In the genomic region with DNA sequence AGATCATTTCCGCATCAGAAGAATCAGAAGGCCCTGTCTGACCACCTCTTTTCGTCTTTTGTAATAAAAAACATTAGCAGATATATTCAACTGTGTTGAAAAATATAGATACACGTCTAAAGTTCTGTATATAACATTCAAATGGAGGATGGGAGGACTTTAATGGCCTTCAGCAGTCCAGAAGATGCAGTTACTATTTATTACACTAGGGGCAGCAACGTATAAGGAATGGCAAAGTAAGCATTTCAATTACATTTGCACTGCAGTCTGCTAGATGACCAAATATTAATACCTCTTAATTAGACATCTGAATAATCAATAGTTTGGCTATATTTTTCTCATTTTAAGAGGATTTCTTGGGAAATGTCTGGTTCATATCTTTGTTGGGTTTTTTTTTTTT, we compare ENCODE assay signal across 8 mouse cellular contexts. TPM values are rescaled to one million over a fixed set of nuclear protein-coding genes. Genes with fewer than 3 reads are reported as not detected.
DNase-seq lines count a peak whose midpoint lies in the region; ATAC-seq and TF ChIP-seq lines count a peak whose summit lies in the region.
"Had no signal": no experiment of that assay in that cellular context is flagged by ENCODE, and none has a peak within 500 bp of the region (broad histone marks: within the 10 kb centered on the region; RNA-seq: fewer than 3 reads in every experiment).

No protein-coding gene starts in this region.

- no peak overlapping the region for H3K9ac ChIP-seq in kidney, embryonic 16.5 days (replicated peaks; ENCODE audit: low read length)
- H3K9ac ChIP-seq in midbrain, postnatal 0 days (replicated peaks; ENCODE audit: low read length, poor library complexity, severe bottlenecking) = no peak overlapping the region
- H3K9ac ChIP-seq: limb, embryonic 13.5 days had no signal

- 54% methylated on average over 4 of the region's 4 CpGs for WGBS in kidney, embryonic 16.5 days
- WGBS in midbrain, postnatal 0 days = 50% methylated on average over 4 of the region's 4 CpGs

- H3K36me3 ChIP-seq in kidney, embryonic 16.5 days (ENCODE audit: insufficient read depth, low read length) = no peaks in the 10 kb centered on the region
- no peaks in the 10 kb centered on the region for H3K36me3 ChIP-seq in midbrain, postnatal 0 days (ENCODE audit: insufficient read depth, low read length)

- no peak overlapping the region for H3K4me3 ChIP-seq in kidney, embryonic 16.5 days (ENCODE audit: low read length)
- no peak overlapping the region for H3K4me3 ChIP-seq in midbrain, postnatal 0 days (ENCODE audit: low read depth, low read length)
- H3K4me3 ChIP-seq: limb, embryonic 13.5 days had no signal

- H3K27ac ChIP-seq in kidney, embryonic 16.5 days (ENCODE audit: low read length) = no peak overlapping the region
- 0 out of 2 replicates have a peak overlapping the region, but pooled peaks have one; percentile 51 for H3K27ac ChIP-seq in midbrain, postnatal 0 days (ENCODE audit: low read depth, low read length)
- H3K27ac ChIP-seq: limb, embryonic 13.5 days had no signal

- no peaks in the 10 kb centered on the region for H3K4me1 ChIP-seq in kidney, embryonic 16.5 days (ENCODE audit: insufficient read depth, low read length)
- no peaks in the 10 kb centered on the region for H3K4me1 ChIP-seq in midbrain, postnatal 0 days (ENCODE audit: insufficient read depth, low read length)
- H3K4me1 ChIP-seq: limb, embryonic 13.5 days had no signal

- TF ChIP-seq CTCF in midbrain, postnatal 0 days (IDR thresholded peaks at IDR 0.05) = peak; percentile 78

- ATAC-seq in kidney, embryonic 16.5 days (ENCODE audit: low FRiP score, low TSS enrichment) = no peak
- ATAC-seq in activated CD4-positive, CD25-positive, alpha-beta regulatory T cell, adult 4 months = peak; percentile 70
- no peak for ATAC-seq in midbrain, postnatal 0 days (ENCODE audit: low FRiP score)

- no peaks in the 10 kb centered on the region for H3K27me3 ChIP-seq in kidney, embryonic 16.5 days (ENCODE audit: insufficient read depth, low read length)
- H3K27me3 ChIP-seq in midbrain, postnatal 0 days (ENCODE audit: insufficient read depth, low read length) = no peaks in the 10 kb centered on the region
- H3K27me3 ChIP-seq: limb, embryonic 13.5 days had no signal

- no peak overlapping the region for H3K4me2 ChIP-seq in kidney, embryonic 16.5 days (replicated peaks; ENCODE audit: low read depth, low read length)
- H3K4me2 ChIP-seq in midbrain, postnatal 0 days (ENCODE audit: low read depth, low read length, poor library complexity, severe bottlenecking) = no peak overlapping the region
- H3K4me2 ChIP-seq: limb, embryonic 13.5 days had no signal

- no peaks in the 10 kb centered on the region for H3K9me3 ChIP-seq in kidney, embryonic 16.5 days (ENCODE audit: low read length)
- no peaks in the 10 kb centered on the region for H3K9me3 ChIP-seq in midbrain, postnatal 0 days (ENCODE audit: low read length)
- H3K9me3 ChIP-seq: limb, embryonic 13.5 days had no signal

- DNase-seq in kidney, postnatal 14 days = peak; percentile 46
- DNase-seq in ES-CJ7 (ENCODE audit: low read depth, low spot score) = peak; percentile 11
- peak; percentile 21 for DNase-seq in heart, postnatal 4 days
- DNase-seq in midbrain, postnatal 0 days (ENCODE audit: low spot score) = peak; percentile 72
- no peak for DNase-seq in right cerebral cortex, adult 2 months (ENCODE audit: low spot score in 2 of 2)

RNA-seq across cellular contexts. Expression of a gene that starts 36.5 kb away (rescaled TPM):
- 76.5 and 82.1 TPM in 2 replicates for polyA plus RNA-seq in kidney, embryonic 16.5 days (2015; fragmentation: Nextera tagmentation; extraction: Ambion mirVana)
- 1 to 10 TPM in 1 of 2 experiments, under 1 TPM in 1; 0.70 to 7.4 TPM for polyA plus RNA-seq in activated CD4-positive, CD25-positive, alpha-beta regulatory T cell, adult 4 months (2017; shearing (Covaris generic))
- total RNA-seq in heart, postnatal 4 days (2021) = 100 to 1,000 TPM in 1 of 2 experiments, 10 to 100 TPM in 1; 61.2 to 216 TPM
- 8.1 and 23.0 TPM in 2 replicates for total RNA-seq in midbrain, postnatal 0 days (2014; rRNA removed)
- 7.3 and 7.8 TPM in 2 replicates for polyA plus RNA-seq in midbrain, postnatal 0 days (2015; fragmentation: Nextera tagmentation; extraction: Ambion mirVana)

RNA-seq across cellular contexts. Expression of a gene that starts 51.7 kb away (rescaled TPM):
- 34.5 and 35.3 TPM in 2 replicates for polyA plus RNA-seq in kidney, embryonic 16.5 days (2015; fragmentation: Nextera tagmentation; extraction: Ambion mirVana)
- polyA plus RNA-seq in activated CD4-positive, CD25-positive, alpha-beta regulatory T cell, adult 4 months (2017; shearing (Covaris generic)) = 10 to 100 TPM; 17.1 to 20.0 TPM
- total RNA-seq in heart, postnatal 4 days (2021) = 1 to 10 TPM; 8.2 to 8.4 TPM
- 53.8 and 67.6 TPM in 2 replicates for total RNA-seq in midbrain, postnatal 0 days (2014; rRNA removed)
- polyA plus RNA-seq in midbrain, postnatal 0 days (2015; fragmentation: Nextera tagmentation; extraction: Ambion mirVana) = 85.0 and 97.7 TPM in 2 replicates

Comparison
In these comparisons a context has a peak if more than half of its experiments do, and no peak if none do; other contexts are left out.
1. DNase-seq: peak in kidney, postnatal 14 days (single experiment), ES-CJ7 (single experiment), heart, postnatal 4 days (single experiment) and midbrain, postnatal 0 days (single experiment); none in right cerebral cortex, adult 2 months (0 of 2).